Mouse (Mus musculus): Measurements from ENCODE around the gene Olfr141.

The Olfr141 gene

DNA sequence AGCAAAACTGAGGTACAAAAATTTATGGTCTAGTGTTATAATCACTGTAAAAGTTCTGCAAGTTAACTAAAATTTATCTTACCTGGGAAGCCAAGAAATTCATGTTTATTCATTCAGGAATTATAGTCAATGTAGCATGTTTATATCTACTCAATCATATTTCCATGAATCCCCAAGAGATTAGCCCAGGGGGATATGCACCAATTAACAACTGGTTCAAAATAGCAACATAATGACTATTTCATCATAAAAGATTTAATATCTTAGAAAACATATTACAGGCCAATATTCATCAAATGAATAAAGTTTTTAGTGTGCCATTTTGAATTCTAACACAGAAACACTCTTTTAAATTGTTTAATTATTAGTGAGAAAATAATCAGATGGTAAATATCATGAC, at the start of gene Olfr141:
Olfr141 (minus strand) TSS at position 101 of the 400 bp plus-strand sequence.
- DNase-seq (ENCODE audit: low spot score), result no peak

DNA sequence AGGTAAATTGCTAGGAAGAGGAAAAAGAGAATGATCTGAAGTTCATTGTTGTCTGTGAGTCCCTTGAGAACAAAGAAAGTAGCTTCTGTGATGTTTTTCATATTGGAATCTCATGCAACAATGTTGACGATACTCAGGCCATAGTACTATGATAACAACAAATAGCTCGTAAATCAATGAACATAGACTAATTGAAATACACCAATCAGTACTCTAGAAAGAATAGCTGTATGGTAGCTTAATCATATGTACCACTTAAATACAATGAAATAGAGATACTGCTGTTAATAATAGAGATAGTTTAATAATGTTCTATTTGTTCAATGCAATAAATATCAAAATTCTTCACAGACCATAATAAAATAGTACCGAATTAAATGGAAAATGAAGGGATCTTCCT, 41.8 kb upstream of the Olfr141 start, which contains the start of gene Olfr1095:
Olfr1095 (minus strand) TSS at position 101 of the 400 bp plus-strand sequence.
- no peak for DNase-seq (ENCODE audit: low spot score)

DNA sequence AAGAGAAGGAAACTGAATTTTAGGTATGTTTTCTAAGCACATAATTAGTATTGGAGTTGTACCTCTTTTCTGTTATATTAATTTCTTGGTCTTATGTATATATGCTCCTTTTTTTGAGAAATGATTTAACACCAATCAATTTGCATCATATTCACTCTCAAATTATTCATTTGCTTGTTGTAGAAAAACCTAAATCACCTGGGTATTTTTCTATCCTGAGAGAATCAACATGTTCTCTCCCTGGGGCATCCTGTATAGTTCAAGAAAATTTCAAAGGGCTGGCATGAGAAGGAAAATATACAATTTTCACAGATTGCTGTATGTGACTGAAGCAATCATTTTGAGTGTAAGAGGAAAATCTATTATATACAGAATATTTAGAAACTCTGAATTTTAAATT, 14.5 kb upstream of the Olfr141 start, which contains the start of gene Olfr1094:
Olfr1094 (plus strand) TSS at position 301 of the 400 bp plus-strand sequence.
- no peak for DNase-seq (ENCODE audit: low spot score)

DNA sequence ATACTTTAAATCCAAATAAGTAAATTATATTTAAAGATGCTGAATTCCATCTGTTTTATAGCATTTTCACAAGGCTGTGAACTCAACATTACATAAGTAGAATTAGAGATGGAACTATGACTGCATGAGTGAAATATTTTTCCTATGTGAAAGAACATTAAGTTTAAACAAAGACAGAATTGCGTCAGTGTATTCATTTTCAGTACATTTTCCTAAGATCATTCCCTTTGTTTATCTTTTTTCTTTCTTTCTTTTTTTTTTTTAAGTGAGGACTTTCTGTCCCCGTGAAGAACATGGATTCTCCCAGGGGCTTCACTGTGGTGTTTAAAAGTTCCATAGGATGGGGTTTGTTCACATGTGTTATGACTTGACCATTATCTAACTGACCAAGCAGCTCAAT, 27.6 kb downstream of the Olfr141 start, which contains the start of gene Olfr1093:
Olfr1093 (plus strand) TSS at position 301 of the 400 bp plus-strand sequence.
- no peak for DNase-seq (ENCODE audit: low spot score)

DNA sequence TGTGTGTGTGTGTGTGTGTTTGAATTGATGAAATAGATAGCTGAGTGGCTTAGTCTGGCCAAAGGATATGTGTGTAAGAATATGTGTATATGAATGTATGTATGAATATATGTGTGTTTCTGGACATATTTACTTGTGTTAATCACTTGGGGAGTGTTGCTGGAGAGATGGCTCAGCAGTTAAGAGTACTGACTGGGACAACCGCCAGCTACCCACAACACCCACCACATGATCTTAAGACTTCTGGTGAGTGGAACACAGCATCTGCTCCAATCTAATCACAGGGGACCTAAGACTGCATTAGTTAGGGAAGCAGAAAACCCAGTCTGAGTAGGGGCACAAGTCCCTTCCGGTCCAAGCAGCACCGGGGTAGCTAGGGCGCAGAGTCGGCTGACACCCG, 48.8 kb downstream of the Olfr141 start:
- no peak for DNase-seq (ENCODE audit: low spot score)

DNA sequence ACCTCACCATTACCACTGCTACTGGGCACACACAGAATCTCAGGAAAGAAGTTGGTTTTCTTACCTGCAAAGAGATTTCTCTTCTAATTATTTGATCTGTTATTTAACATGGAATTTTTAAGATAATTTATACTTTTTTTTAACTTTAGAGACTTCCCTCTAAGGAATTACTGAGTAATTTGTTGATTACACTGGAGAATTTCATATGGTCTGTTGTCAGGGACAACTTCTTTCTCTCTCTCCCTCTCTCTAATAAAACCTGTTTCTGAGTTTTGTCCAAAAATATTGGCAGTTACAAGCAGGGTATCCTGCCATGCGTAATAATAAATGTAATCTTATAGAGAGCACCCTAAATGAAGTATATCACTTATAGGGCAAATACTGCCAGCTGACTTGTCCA, 50.9 kb downstream of the Olfr141 start, which contains the start of gene Olfr1090:
Olfr1090 (minus strand) TSS at position 101 of the 400 bp plus-strand sequence.
- DNase-seq (ENCODE audit: low spot score), result no peak
